Mouse (Mus musculus): Measurements from ENCODE around the gene Gpc6. TPM values are rescaled to one million over a fixed set of nuclear protein-coding genes. Genes with fewer than 3 reads are reported as not detected.

Gpc6 gene
- polyA plus RNA-seq, 1 experiment from 2014 or later: 2.3 TPM

DNA sequence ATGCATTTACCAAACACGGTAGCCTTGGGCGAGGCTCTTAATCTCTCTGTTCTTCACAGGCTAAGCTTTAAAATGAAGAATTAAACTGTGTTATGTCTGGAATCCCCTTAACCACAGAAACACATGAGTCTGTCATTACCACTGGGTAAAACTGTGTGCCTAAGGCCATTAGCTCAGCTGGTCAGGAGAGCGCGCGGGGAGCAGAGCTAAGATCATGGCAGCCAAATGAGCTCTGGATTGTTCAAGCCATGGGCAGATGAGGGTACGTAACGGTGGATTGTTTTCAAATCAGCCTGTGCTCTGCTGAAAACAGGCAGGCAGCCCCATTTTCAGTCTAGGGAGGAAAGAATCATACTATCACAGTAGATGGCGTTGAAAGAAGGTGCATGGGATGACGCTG is 859.8 kb downstream of the Gpc6 start:
- no peak for DNase-seq (ENCODE audit: low spot score)

DNA sequence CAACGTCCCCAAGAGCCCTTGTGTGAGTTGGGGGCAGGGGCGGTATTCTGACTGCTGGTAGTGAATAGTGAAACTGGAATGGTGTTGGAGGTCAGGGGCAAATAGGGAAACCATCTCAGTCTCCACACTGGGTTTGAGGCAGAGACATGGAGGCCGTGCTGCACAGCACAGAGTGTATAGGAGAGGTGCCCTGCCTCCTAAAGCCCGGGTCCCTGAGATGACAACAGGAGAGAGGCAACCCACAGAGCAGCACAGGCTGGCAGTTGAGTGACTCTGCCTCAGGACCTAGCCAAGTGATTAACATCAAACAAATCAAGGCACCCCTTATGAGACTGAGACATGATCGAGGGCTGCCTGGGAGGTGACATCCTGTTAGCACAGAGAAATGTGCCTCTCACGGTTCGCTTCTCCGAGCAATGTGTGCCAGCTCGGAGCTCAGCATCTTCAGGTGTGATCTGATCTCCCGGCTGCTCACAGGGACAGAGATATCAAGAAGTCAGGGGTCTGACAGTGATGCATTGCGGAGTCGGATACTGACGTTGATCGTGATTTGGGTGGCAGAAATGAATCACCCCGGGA is 860.5 kb downstream of the Gpc6 start:
- no peak for DNase-seq (ENCODE audit: low spot score)

DNA sequence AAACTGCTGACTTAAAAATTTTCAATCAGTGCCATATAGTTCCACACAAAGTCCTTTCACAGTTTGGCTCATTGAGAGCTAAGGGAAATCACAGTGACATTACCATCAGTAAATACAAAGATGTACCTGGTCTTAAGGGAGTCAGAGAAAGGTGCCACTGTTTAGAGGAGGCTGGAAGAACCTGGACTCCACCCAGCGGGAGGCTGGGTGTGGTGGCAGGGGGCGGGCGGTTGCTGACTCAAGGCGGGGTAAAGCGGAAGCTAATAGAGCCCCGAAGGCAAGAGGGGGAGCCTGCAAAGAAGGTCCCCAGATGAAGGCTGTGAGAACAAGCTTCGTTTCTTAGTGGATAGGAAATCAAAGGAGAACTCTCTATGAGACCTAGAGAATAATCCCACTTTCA is 861.5 kb downstream of the Gpc6 start:
- no peak for DNase-seq (ENCODE audit: low spot score)

DNA sequence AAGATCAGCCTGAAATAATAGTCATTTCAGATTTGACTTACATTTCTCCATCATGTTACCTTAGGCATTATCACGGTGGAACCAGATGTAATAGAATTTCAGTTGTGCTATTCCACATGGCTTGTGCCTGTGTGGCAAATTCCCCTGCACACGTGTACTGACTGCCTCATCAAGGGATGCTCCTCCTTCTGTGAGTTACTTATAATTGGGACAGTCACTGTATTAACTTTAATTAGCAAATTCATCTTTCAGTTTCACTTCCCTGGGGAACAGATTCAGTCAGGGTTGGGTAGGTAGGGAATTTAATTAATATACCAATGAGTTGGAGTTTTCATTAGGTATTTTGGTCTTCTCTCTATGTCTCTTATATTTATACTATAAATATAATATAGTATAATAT is 869.8 kb downstream of the Gpc6 start:
- DNase-seq (ENCODE audit: low spot score): no peak

DNA sequence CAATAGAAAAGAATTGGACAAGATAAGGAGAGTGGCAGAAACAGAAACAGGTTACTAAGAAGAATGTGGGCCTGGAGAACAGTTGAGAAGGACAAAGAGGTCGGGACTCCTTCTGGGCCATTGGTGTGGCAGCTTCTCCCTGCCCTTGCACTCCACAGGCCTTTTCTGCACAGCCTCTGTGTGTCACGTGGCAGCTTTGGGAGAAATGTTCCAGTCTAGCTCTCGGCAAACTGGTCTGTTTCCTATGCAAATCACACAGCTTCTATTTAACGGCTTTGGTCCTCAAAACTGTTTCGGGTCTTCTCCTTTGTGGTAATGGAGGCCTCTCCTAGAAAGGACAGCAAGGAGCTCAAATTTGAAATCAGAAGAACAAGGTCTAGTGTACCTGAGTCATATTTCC is 871.5 kb downstream of the Gpc6 start:
- no peak for DNase-seq (ENCODE audit: low spot score)

DNA sequence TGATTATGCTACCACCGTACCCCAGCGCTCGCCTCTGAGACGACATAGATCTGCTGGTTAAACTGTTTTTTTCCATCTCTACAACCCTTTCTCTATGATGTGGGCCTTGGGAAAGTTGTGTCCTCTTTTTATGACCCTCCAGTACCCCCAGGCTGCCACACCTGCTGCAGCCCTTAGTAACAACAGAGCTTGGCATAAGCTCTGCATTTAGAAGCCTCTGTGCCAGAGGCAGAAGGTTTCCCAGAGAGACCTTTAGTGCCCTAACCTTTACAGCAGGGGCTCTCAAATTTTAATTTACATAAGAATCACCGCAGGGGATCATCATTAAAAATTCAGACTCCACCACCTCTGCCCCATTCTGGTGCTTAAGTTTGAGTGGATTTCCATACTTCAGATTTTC is 875.3 kb downstream of the Gpc6 start:
- no peak for DNase-seq (ENCODE audit: low spot score)

DNA sequence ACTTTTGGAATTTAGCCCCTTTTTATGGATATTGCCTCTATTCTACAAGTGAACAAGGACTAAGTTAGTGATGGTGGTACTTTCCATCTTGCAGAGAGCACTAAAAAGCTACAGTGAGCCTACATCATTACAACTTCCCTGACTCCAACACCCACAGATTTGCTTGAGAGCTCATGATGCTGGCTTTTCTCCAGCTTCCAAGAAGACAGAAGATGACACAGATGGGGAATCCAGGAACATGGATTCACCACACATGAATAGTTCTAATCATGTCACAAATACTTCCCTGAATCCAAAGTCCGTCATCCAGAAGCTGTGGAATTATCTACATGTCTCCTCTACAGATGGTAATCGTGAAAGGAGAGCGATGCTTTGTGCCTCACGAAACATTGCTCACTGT is 882.7 kb downstream of the Gpc6 start:
- no peak for DNase-seq (ENCODE audit: low spot score)

DNA sequence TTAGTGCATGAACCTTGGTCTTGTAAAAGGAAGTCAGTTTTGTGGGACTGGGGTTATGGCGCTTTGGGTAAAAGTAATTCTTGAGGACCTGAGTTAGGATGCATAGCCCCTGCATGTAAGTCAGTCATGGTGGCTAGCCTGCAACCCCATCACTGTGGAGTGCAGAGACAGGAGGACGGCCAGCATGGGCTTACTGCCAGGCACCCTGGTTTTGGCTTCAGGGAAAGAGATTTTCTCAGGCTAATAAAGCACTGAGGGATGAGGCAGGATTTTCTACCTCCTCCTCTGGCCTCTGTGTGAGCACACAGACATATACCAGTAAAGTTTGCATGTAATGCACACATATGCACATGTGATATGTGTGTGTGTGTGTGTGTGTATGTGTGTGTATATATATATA is 883.2 kb downstream of the Gpc6 start:
- no peak for DNase-seq (ENCODE audit: low spot score)

DNA sequence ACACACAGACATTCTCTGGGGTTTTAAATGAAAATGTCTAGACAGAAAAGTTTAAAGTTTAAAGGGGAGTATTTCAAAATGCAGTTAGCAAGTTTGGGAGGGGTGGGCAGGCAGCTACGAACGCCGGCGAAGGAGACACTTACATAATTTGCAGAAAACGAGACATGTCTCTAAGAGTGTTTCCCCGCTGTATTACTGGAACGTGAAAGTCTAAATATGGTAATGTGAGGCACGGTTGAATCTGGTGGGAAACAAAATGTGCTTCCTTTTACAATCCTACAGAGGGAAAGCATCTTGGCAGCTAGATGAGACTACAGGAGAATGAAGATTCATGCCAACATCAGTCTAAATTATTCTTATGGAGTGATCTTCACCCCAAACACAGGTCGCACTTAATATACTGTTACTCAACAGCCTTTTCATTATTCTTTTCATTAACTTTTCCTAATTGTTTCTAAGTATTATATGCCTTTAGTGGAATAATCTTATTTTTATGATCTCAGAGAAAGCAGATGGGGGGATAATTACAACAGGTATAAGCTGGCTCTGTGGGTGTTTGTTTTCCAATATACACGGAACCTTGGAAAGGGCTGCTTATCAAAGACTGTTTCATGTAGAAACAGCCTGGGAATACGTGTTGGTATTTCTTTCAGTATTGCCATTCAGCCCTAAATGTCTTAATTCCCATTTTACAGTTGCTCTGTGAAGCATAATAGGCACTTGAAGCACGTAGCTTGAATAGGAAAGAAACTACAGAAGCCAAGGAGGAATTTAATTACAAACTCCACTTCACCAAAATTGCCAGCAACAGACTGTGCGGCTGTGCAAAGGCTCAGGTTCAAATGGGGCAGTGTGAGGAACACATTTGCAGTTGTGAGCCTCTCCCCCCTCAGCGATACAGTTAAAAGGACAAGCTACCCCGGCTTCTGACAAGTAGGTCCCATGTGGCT is 885.5 kb downstream of the Gpc6 start:
- no peak for DNase-seq (ENCODE audit: low spot score)

DNA sequence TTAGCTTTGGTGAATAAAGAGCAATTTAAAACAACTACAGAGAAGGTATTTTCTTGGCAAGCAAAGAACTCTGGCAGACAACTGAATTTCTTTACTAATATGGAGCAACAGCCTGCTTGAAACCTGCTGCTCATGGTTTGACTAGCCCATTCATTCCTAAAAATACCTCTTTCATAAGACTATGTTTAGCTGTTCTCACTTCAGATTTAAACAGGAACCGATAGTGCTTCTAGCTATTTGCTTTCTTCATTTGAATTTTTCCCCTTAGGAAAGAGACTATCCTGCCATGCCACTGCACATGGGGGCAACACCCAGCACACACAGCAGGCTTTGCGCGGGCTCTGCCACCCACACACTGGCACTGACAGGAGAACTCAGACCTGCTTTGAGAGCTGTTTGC is 888.4 kb downstream of the Gpc6 start:
- no peak for DNase-seq (ENCODE audit: low spot score)

DNA sequence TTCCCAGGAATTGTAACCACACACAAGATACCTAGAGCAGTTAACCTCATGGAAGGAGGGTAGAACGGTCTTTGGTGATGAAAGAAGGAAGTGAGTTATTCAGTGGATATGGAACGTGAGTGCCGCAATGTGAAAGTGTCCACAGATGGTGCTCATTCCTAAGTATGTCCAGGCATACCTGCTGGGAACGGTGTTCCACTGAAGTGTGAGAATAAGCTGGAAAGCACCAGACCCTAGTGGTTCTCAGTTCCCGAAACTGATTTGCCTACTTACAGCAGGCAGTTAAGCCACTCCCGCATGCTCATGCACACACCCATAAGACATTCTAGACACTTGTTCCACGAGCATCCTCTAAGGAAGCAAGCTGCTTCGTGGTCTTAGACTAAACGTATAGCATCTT is 890.9 kb downstream of the Gpc6 start:
- no peak for DNase-seq (ENCODE audit: low spot score)

DNA sequence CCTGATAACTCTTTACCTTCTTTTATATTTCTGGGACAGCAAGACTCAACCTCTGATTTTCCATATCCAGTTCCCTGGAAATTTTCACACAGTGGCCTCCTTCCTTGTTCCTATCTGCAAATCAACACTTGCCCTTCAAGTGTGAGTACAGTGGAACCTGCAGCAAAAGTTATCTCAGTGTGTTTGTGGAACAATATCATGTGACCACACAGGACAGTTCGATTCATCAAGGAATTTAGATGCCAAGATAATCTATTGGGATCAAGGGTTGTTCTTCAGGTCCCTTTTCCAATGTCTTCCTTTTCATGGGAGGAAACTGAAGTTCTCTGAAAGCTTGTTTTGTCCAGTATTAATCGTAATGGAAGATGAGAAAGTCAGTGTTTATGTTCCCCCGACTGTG is 891.6 kb downstream of the Gpc6 start:
- no peak for DNase-seq (ENCODE audit: low spot score)

DNA sequence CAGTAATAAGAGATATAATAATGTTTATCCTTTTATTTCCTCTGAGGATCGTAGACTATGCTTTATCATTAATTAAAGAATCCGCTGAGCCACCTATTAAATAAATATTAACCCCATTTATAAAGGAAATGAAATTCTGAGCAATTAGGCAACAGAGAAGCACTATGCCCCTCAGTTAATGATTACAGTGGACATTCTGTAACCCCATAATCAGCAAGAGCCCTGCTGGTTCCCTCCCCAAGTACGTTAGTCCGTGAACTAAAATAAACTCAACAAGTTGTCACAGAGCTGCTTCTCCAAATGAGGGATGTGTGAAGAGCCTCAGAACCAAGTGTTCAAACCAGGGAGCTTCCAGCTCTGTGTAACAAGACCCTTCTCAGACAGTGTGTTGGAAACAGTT is 892.1 kb downstream of the Gpc6 start:
- no peak for DNase-seq (ENCODE audit: low spot score)

DNA sequence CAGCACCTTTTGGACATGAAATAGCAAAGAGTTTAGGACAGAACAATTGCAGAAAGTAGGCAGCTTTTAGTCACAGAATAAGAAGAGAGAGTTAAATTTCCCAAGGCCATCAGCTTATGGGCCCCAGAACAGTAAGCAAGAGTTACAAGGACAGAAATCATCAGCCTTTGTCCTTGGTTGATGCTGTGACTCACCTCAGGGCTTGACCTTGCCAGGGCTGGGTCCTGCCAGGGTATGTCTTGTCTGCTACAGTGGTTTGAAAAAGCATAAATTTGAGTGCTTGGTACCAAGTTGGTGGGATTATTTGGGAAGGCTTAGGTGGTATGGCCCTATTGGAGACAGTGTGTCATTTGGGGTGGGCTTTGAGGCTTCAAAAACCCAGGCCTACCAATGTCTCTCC is 899.4 kb downstream of the Gpc6 start:
- no peak for DNase-seq (ENCODE audit: low spot score)

DNA sequence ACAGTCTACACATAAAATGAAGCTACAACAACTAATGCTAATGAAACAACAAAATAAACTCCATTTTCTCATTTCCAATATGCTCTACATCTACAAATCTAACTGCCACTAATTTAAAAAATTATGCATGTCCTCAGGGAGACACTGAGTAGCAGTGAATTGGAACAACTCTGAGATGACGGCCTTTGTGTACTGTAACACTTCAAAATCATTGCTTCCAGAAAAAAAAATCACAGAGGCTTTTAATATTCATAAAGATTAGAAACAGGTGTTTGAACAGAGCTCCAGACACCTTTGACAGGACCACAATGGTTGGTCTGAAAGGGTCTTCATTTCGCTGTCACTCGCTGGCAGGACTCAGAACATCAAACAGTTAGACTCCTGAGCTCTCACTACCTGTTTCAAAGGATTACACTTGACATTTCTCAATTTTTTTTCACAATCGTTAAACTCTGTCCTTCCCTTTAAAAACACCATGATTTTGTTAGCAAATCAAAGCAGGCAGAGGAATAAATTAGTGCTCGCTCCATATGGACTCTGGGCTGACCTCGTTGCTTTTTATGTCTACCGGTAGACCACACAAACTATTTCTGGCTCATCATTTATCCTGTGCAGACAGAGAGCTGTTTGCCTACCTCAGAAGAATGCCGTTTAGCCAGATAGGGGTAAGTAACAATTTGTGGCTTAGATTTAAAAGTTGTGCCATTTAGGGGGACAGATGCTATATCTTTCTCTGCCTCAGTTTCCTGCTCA is 901.4 kb downstream of the Gpc6 start:
- DNase-seq (ENCODE audit: low spot score): no peak

DNA sequence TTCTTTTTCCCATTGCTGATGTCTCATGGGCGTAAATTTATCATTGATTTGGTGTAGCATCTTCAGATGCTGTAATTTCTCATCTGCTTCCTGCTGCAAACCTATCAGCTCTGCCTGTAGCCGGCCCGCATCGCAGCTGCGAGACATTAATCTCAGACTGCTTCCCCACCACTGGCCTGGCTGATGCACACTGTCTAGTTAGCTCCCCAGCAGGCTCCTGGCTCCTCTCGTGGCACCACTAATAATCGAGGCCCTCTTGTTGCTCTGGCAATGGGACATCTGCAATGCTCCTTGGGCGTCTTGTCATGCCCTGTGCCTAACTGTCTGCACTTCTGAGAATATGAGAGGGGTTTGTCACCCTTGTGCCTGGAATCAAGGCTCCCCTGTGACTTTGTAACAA is 906.2 kb downstream of the Gpc6 start:
- DNase-seq (ENCODE audit: low spot score): no peak

DNA sequence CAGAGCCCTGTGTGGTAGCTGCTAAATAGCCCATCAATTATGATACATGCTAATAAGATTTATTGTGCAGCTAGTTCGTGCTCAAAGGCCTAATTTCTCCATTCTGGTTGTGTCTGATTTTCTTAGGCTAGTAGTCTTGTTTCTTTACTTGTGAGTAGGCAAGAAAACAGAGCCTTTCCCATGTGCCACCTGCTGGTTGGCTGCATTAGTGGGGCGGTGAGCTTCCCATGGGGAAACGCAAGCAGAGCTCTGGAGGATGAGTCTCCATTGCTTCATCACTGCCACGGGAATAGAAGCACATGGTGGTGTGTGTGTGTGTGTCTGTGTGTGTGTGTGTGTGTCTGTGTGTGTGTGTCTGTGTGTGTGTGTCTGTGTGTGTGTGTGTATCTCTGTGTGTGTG is 906.6 kb downstream of the Gpc6 start:
- no peak for DNase-seq (ENCODE audit: low spot score)

DNA sequence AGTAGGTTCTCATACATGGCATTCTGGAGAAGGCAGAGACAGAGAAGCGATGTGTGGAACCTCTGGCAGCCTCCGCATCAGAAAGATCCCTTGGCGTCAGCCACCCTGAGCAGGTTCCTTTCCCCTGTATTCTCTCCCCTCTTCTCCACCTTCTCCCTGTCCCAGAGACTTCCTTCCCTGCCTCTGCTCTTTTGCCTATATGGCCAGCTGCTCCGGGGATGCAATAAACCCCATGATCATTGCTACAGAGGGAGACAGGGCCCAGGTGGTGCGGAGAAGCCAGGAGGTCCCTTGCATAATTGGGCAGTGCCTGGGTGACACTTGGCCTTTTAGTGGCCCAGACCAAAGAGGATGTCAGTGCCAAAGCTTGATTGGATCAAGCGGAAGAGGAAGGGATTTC is 910.4 kb downstream of the Gpc6 start:
- no peak for DNase-seq (ENCODE audit: low spot score)

DNA sequence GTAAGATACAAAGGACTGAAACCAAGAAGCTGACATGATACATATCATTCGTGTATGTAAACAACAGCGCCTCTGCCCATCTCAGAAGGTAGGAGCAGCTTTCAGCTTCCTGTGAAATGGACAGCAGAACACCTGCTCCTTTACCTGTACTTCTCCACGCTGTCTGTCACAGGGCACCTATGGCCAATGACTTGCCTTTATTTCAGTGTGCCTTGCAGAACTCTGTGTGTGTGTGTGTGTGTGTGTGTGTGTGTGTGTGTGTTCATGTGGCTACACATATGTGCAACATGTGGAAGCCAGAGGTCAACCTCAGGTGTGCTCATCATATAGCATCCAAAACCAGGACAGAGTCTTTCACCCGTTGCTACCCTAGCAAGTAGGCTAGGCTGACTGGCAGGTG is 911.9 kb downstream of the Gpc6 start:
- DNase-seq (ENCODE audit: low spot score): no peak

DNA sequence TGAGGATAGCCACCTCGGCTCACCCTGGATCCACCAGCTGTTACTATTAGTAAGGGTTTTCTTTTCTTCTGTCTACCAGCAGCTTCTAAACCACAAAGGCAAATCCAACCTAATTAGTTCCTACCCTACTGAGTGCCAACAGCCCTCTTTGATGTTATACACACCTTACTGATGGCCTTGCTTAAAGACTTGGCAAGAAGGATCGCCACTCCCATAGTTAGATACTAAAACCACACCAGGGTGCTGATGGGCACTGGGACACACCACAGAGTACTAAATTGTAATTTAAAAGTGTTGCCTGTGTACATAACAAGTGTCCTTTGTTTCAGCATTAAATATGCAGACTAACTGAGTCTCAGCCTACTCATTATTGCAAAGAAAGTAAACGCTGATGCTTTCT is 912.6 kb downstream of the Gpc6 start:
- DNase-seq (ENCODE audit: low spot score): no peak

DNA sequence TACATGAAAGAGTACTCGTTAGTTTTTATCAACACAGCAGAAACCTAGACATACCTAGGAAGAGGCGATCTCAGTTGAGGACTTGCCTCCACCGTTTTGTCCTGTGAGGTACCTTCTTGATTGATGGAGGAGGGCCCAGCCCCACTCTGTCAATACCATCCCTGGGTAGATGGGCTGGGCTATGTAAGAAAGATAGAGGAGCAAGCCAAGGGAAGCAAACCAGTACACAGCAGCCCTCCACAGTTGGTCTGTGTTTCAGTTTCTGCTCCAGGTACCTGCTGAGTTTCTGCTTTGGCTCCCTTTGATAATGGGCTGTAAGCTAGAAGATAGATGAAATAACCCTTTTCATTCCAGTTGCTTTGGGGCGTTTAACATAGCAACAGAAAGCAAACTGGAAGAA is 916.1 kb downstream of the Gpc6 start:
- no peak for DNase-seq (ENCODE audit: low spot score)

DNA sequence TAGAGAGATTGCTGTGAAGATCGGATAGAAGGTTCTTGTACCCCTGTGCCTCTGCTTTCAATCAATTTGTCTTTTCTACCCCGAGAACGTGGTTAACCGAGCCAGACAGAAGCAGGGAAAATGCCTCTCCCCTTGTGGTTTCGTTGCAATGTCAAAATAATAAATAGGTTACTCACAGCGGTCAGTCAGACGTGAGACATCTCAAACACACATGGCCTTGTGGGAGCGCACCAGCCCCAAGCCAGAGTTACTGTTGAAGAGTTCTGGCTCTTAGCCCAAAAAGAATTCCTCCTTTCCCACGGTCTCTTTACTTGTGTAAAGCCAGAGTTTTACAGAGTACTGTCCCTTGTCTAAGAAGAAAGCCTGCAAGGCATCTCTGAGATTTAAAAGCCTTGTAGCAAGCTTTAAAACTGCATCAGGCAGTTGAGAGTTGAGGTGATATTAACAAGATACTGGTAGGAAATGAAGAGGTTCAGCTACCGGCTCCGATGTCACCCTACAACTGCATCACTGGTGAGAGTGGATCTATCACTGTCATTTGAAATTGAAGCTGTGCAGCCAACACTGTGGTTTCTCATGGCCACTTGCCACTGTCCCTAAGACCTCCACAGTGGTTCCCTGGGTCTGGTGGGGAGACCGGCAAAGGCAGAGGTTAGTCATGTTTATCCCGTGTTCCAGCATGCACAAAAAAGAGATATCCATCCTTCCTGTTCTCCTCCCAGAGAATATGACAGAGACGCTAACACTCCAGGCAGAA is 916.9 kb downstream of the Gpc6 start:
- DNase-seq (ENCODE audit: low spot score): no peak
